Mouse (Mus musculus): Measurements from ENCODE around the gene Rnf183.

Gene Rnf183

DNA sequence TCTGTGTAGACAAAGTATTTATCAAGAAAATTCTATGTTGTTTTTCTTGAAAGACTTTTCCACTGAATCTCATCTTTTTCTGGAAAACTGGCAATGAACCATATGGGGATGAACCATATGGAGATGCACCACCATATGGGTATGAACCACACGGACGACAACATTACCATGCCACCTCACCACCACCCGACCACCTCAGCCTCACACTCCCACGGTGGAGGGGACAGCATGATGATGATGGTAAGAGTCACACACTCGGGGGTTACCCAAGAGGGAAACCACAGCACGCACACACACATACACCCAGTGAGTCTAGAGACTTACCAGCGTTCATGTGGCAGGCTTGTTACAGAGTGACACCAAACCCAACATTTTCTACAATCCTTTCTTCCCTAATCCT is 49.6 kb downstream of the Rnf183 start:
- intact Hi-C loops (cut with DNase I) = no loop called here

DNA sequence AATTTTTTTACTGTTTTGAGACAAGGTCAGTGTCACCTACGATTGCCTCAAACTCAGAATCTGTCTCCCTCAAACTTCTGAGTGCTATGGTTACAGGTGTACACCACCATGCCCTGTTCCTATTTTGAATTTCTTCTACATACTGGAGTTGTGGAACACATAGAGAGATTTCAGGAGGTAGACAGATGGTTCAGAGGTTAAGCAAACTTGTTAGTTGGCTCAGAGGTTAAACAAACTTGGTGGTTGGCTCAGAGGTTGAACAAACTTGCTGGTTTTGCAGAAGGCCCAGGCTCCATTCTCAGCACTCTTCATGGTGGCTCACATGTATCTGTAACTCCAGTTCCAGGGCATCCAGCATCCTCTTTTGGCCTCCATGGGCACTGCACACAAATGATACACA is 50.9 kb downstream of the Rnf183 start:
- intact Hi-C loops (cut with DNase I) = no loop called here

GRCm38 (mm10) chr4:62383752-62384151 is 51.3 kb downstream of the Rnf183 start:
- intact Hi-C loops (cut with DNase I) = no loop called here

DNA sequence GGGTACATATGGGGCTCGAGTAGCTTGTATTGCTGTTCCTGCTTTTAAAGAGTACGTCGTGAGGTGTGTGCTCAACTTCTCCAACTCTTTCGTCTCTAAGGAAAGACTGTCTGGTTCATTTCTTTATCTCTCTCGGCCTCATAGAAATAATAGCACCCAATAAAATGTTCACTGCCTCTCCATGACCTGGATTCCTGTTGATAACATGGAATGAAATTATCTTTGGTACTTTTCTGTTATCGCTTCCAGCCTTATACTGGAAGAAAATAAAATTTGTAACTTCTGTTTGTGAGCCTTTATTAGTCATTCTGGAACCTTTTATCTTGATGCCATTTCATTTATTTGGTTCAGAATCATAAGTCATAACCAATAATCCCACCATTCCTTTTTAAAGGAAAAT is 51.8 kb downstream of the Rnf183 start:
- intact Hi-C loops (cut with DNase I) = no loop called here

GRCm38 (mm10) chr4:62379724-62380381 is 55.2 kb downstream of the Rnf183 start:
- intact Hi-C loops (cut with DNase I) = no loop called here
